Mouse (Mus musculus): ENCODE data around the gene Gm49352.
"Not testable (repeated sequence)": the region's sequence is repeated elsewhere in the genome, so short reads cannot be mapped to it uniquely, and the experiment has no call there.

Gm49352 gene

DNA sequence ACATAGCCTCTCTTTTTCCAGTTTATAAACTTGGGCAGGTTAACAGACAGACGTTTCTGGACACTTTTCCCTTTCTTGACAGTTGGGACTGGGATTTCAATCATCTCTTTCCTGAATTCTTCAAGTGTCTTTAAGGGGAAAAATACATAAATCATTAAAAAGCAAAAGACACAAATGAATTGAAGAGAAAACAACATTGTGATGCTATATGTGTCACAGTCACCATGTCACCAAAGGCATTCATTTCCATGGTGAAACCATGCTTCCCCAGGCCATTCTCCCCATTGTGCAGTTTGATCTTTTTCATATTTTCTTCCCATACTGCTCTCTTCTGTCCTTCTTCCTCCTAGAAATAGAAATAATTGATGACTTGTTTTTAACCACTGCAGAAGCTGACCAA is at the start of gene Gm49352:
TSS of gene Gm49352 (minus strand) at position 101 of the 400 bp plus-strand sequence.
- DNase-seq (ENCODE audit: low spot score in 2 of 2) = not testable (repeated sequence)

DNA sequence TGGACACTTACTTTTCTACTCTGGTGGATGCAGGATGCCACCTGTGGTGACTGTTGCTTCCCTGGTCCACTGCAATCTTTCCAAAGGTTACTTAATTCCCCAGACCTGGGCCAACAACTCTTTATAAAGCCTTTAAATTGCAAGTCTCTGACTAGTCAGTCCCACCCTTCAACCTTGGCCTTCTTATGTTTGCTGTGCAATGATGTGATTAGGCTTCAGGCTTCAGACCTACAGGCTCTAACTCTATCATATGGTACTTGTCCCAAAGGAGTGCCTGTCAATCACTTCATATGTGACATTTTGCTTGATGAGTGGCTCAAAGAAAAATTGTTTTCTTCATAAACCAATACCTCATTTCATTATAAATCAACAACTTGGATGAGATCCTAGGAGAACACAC is 2.1 kb upstream of the Gm49352 start, which contains the start of gene Cts3:
TSS of gene Cts3 (minus strand) at position 101 of the 400 bp plus-strand sequence.
- DNase-seq (ENCODE audit: low spot score in 2 of 2) = no peak

DNA sequence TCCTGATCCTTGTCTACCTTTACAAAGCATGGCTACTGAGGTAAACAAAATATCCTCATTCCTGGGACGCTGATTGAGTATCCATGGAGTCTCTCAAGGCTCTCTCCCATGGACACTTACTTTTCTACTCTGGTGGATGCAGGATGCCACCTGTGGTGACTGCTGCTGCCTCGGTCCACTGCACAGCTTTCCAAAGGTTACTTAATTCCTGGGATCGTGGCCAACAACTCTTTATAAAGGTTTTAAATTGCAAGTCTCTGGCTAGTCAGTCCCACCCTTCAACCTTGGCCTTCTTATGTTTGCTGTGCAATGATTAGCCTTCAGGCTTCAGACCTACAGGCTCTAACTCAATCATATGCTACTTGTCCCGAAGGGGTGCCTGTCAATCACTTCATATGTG is 26.3 kb downstream of the Gm49352 start, which contains the start of gene Ctsm:
TSS of gene Ctsm (minus strand) at position 209 of the 400 bp plus-strand sequence.
- DNase-seq (ENCODE audit: low spot score in 2 of 2) = no peak

Measured in spleen, postnatal 14 days (tissue).